Mouse (Mus musculus): ENCODE results near the gene Dcaf12l2. TPM values are rescaled to one million over a fixed set of nuclear protein-coding genes. Genes with fewer than 3 reads are reported as not detected.

The Dcaf12l2 gene
- 1 to 10 TPM in 3 of 4 experiments, under 1 TPM in 1; 0.98 to 2.0 (median 1.7) TPM for total RNA-seq (2022)

DNA sequence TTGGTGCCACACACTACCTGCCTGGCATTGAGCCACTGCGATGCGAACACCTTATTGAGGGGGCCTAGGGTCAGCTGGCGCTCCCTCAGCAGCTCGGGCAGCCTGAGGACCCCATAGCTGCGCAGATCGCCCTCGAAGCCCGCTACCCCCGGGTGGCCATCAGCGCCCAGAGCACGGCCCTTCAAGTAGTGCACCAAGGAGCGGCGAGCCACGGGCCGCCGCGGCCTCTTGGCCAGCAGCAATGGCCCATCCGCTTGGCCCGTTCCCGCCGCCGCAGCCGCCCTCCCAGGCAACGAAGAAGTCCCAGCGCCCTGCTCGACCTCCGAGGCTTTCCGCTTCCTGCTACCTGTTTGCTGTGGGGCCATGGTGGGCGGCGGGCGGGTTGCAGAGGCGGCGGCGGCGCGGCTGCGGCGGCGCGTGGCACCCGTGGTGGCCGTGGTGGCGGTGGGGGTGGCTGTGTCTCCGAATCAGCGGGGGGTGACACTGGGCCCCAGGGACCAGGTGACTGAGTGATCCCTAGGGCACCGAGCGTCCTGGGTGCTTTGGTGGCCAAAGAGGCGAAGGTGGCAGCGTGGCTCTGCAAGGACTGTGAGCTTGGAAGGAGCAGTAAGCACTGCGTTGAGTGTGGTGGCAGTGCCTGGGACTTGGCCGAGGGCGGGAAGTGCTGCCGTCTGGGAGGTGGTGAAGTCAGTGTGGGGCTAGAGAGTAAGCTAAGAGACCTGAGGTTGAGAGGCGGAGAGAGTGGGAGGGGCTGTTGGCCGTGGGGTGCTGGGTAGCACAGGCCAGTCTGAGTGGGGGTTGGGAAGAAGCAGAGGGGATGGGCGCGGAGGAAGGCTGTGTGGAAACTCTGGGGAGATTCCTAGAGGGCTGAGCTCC is at the start of gene Dcaf12l2:
Gene Dcaf12l2, minus strand, starts transcription at position 697 of the 876 bp plus-strand sequence.
- peak in 1 of 2 experiments; percentile 6 for DNase-seq (ENCODE audit: low spot score in 2 of 2)

DNA sequence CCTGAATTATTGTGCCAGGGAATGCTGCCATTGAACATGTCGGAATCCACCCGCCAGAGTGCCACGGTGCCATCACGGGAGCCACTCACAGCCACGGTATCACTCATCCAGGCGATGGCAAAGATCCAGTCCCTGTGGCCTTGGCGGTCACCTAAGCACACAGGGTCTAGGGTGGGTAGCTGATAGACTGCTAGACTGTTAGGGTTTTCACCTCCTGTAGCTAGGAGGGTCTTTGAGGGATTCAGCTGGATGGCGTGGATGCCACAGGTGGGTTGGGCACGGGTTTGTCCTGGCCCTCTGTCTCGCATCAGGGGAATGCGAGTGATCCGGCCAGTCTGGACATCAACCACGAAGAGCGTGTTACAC is 879 bp downstream of the Dcaf12l2 start:
- DNase-seq (ENCODE audit: low spot score in 2 of 2) = no peak
